Mouse (Mus musculus): ENCODE data around the gene Olfr541. TPM values are rescaled to one million over a fixed set of nuclear protein-coding genes. Genes with fewer than 3 reads are reported as not detected.

Olfr541 gene
- polyA plus RNA-seq, 1 experiment = not detected

- Histone ChIP-seq H3K36me3 (ENCODE audit: control insufficient read depth, insufficient read depth) (no peaks in the 10 kb centered on the region), H3K27me3 (ENCODE audit: control insufficient read depth, insufficient read depth, insufficient read length) (no peaks in the 10 kb centered on the region), H3K79me3 (ENCODE audit: low read depth) (no peaks in the 10 kb centered on the region), H3K79me2 (ENCODE audit: control insufficient read depth, insufficient read depth) (no peaks in the 10 kb centered on the region), H3K4me3 (ENCODE audit: insufficient read depth, poor library complexity, severe bottlenecking) (no peak overlapping the region), H3ac (ENCODE audit: control insufficient read depth, insufficient read length, low read depth) (no peak overlapping the region)
- TF ChIP-seq CEBPB (IDR thresholded peaks at IDR 0.05; ENCODE audit: low read depth) (no peak), FOSL1 (IDR thresholded peaks at IDR 0.05; ENCODE audit: insufficient read depth, low read length, poor library complexity, severe bottlenecking) (no peak), CTCF (IDR thresholded peaks at IDR 0.05; ENCODE audit: control insufficient read depth, insufficient read depth, insufficient read length) (no peak)
Observed at GRCm38 (mm10) chr7:140706348-140706747, 9.3 kb downstream of the Olfr541 start.

GRCm38 (mm10) chr7:140707536-140708284 lies 10.6 kb downstream of the Olfr541 start:
- no peak overlapping the region for H3K4me3 ChIP-seq (ENCODE audit: insufficient read depth, poor library complexity, severe bottlenecking)
- TF ChIP-seq CTCF (IDR thresholded peaks at IDR 0.05; ENCODE audit: control insufficient read depth, insufficient read depth, insufficient read length) = no peak
- no peak for TF ChIP-seq USF1 (IDR thresholded peaks at IDR 0.05; ENCODE audit: low read depth)
- TF ChIP-seq CEBPB (IDR thresholded peaks at IDR 0.05; ENCODE audit: low read depth) = no peak
- TF ChIP-seq MYOD1 (IDR thresholded peaks at IDR 0.05; ENCODE audit: control insufficient read depth, insufficient read length, low read depth) = no peak
- TF ChIP-seq MYOG (IDR thresholded peaks at IDR 0.05; ENCODE audit: control insufficient read depth, extremely low read depth, insufficient read length) = no peak
- TF ChIP-seq FOSL1 (IDR thresholded peaks at IDR 0.05; ENCODE audit: insufficient read depth, low read length, poor library complexity, severe bottlenecking) = no peak
- TF ChIP-seq MAX (IDR thresholded peaks at IDR 0.05) = no peak
- H3ac ChIP-seq (ENCODE audit: control insufficient read depth, insufficient read length, low read depth) = no peak overlapping the region
- H3K27me3 ChIP-seq (ENCODE audit: control insufficient read depth, insufficient read depth, insufficient read length) = no peaks in the 10 kb centered on the region
- no peaks in the 10 kb centered on the region for H3K79me2 ChIP-seq (ENCODE audit: control insufficient read depth, insufficient read depth)
- H3K36me3 ChIP-seq (ENCODE audit: control insufficient read depth, insufficient read depth) = no peaks in the 10 kb centered on the region
- no peaks in the 10 kb centered on the region for H3K79me3 ChIP-seq (ENCODE audit: low read depth)

- Histone ChIP-seq H3K79me2 (ENCODE audit: control insufficient read depth, insufficient read depth) (no peaks in the 10 kb centered on the region), H3K27me3 (ENCODE audit: control insufficient read depth, insufficient read depth, insufficient read length) (no peaks in the 10 kb centered on the region), H3ac (ENCODE audit: control insufficient read depth, insufficient read length, low read depth) (no peak overlapping the region), H3K4me3 (ENCODE audit: insufficient read depth, poor library complexity, severe bottlenecking) (no peak overlapping the region), H3K36me3 (ENCODE audit: control insufficient read depth, insufficient read depth) (no peaks in the 10 kb centered on the region), H3K79me3 (ENCODE audit: low read depth) (no peaks in the 10 kb centered on the region)
- TF ChIP-seq USF1 (IDR thresholded peaks at IDR 0.05; ENCODE audit: low read depth) (no peak), FOSL1 (IDR thresholded peaks at IDR 0.05; ENCODE audit: insufficient read depth, low read length, poor library complexity, severe bottlenecking) (no peak), MYOD1 (IDR thresholded peaks at IDR 0.05; ENCODE audit: control insufficient read depth, insufficient read length, low read depth) (no peak), MAX (IDR thresholded peaks at IDR 0.05) (no peak)
Observed at GRCm38 (mm10) chr7:140717155-140718055, 20.3 kb downstream of the Olfr541 start.

- H3K4me3 ChIP-seq (ENCODE audit: insufficient read depth, poor library complexity, severe bottlenecking) = no peak overlapping the region
- H3K79me3 ChIP-seq (ENCODE audit: low read depth) = no peaks in the 10 kb centered on the region
- H3ac ChIP-seq (ENCODE audit: control insufficient read depth, insufficient read length, low read depth) = no peak overlapping the region
- no peak for TF ChIP-seq USF1 (IDR thresholded peaks at IDR 0.05; ENCODE audit: low read depth)
- no peak for TF ChIP-seq MAX (IDR thresholded peaks at IDR 0.05)
- no peak for TF ChIP-seq FOSL1 (IDR thresholded peaks at IDR 0.05; ENCODE audit: insufficient read depth, low read length, poor library complexity, severe bottlenecking)
- no peak for TF ChIP-seq CEBPB (IDR thresholded peaks at IDR 0.05; ENCODE audit: low read depth)
- TF ChIP-seq CTCF (IDR thresholded peaks at IDR 0.05; ENCODE audit: control insufficient read depth, insufficient read depth, insufficient read length) = no peak
- TF ChIP-seq MYOD1 (IDR thresholded peaks at IDR 0.05; ENCODE audit: control insufficient read depth, insufficient read length, low read depth) = no peak
- no peak for TF ChIP-seq MYOG (IDR thresholded peaks at IDR 0.05; ENCODE audit: control insufficient read depth, extremely low read depth, insufficient read length)
- H3K36me3 ChIP-seq (ENCODE audit: control insufficient read depth, insufficient read depth) = no peaks in the 10 kb centered on the region
- no peaks in the 10 kb centered on the region for H3K27me3 ChIP-seq (ENCODE audit: control insufficient read depth, insufficient read depth, insufficient read length)
- no peaks in the 10 kb centered on the region for H3K79me2 ChIP-seq (ENCODE audit: control insufficient read depth, insufficient read depth)
Observed at GRCm38 (mm10) chr7:140721095-140721494, 24.0 kb downstream of the Olfr541 start.

GRCm38 (mm10) chr7:140725558-140725957 lies 28.5 kb downstream of the Olfr541 start:
- H3K79me3 ChIP-seq (ENCODE audit: low read depth) = no peaks in the 10 kb centered on the region
- H3ac ChIP-seq (ENCODE audit: control insufficient read depth, insufficient read length, low read depth) = no peak overlapping the region
- H3K27me3 ChIP-seq (ENCODE audit: control insufficient read depth, insufficient read depth, insufficient read length) = no peaks in the 10 kb centered on the region
- TF ChIP-seq CTCF (IDR thresholded peaks at IDR 0.05; ENCODE audit: control insufficient read depth, insufficient read depth, insufficient read length) = no peak
- no peak for TF ChIP-seq MYOD1 (IDR thresholded peaks at IDR 0.05; ENCODE audit: control insufficient read depth, insufficient read length, low read depth)
- TF ChIP-seq USF1 (IDR thresholded peaks at IDR 0.05; ENCODE audit: low read depth) = no peak
- no peak for TF ChIP-seq CEBPB (IDR thresholded peaks at IDR 0.05; ENCODE audit: low read depth)
- TF ChIP-seq MAX (IDR thresholded peaks at IDR 0.05) = no peak
- H3K79me2 ChIP-seq (ENCODE audit: control insufficient read depth, insufficient read depth) = no peaks in the 10 kb centered on the region
- H3K4me3 ChIP-seq (ENCODE audit: insufficient read depth, poor library complexity, severe bottlenecking) = no peak overlapping the region
- H3K36me3 ChIP-seq (ENCODE audit: control insufficient read depth, insufficient read depth) = no peaks in the 10 kb centered on the region

Measured in C2C12 (cell line).